Mouse (Mus musculus): ENCODE measurements around the gene Lrrc49.
A peak's percentile ranks its signal among the peaks of the same experiment; 100 is the strongest.

The Lrrc49 gene

DNA sequence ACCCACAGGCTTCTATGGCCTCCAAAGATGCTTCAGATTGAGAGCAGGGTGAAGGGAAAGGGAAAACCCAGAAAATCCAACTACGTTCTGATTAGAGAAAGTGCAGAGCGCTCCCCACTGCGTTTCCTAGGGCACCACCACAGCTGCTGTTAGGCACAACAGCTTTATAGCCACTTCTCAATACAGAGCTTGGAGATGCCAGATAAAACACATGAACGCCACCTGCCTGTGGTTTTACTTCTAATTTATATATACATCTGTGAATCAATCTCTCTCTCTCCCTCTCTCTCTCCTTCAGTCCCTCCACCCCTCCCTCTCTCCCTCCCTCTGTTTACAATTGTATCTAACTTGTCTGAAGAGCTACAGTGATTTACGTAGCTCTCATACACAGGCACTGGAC lies 95.6 kb downstream of the Lrrc49 start:
- DNase-seq, result no peak

GRCm38 (mm10) chr9:60590871-60591624 lies 96.9 kb downstream of the Lrrc49 start:
- no peak for DNase-seq

GRCm38 (mm10) chr9:60588914-60589313 lies 99.0 kb downstream of the Lrrc49 start:
- no peak for DNase-seq

GRCm38 (mm10) chr9:60586920-60587319 lies 101.0 kb downstream of the Lrrc49 start:
- DNase-seq, result no peak

DNA sequence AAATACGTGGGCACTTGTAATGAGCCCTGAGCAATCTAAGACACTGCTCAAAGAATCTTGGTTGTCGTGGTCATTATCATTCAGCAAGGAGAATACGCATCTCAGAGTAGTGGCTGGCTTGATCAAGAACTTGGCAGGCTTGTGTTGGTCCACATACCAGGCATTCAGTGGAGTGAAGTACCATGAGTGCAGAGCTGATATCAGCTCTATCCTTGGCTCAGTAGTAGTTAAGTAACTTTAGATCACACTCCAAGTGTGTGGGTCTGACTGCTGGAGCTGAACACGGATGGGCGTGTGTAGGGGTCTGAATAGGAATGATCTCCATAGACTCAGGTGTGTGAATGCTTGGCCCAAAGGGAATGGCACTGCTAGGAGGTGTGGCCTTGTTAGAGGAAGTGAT lies 102.8 kb downstream of the Lrrc49 start:
- no peak for DNase-seq

DNA sequence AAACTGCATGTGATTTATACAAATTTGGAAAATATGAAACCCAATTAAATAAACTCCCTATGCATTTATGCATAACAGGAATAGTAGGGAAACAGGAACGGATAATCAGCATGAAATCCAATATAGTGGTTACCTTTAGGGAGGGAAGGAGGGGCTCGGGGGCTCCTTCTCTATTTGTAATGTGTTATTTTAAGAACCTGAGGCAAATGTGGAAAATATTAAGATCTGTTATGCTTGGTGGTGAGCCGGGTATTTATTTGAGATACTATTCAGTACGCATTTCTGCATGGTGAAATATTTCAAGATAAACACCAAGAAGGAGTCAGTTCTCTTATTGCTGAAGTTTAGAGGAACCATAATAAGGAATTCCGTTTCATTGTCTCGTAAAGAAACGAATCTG lies 105.4 kb downstream of the Lrrc49 start:
- DNase-seq, result no peak

- DNase-seq, result no peak
Measured at GRCm38 (mm10) chr9:60573011-60573410, 114.9 kb downstream of the Lrrc49 start.

DNA sequence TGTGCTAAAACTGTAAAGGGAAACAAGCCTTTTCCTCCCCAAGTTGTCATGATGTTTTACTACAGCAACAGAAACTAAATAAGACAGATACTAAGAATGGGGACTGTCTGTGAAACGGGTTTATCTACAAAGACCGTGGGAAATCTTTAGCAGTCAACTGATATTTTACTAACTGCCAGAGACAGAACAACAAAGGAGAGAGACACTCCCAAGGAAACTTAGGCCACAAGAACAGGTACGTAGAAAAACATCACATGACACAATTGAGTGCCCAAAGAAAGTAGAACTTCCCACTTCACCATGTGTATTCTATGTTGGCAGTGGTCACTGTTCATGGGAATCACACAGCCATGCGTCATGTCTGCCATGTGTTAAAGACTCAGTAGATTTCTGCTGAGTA lies 116.2 kb downstream of the Lrrc49 start:
- DNase-seq, result no peak

- no peak for DNase-seq
Measured at GRCm38 (mm10) chr9:60571041-60571440, 116.9 kb downstream of the Lrrc49 start.

DNA sequence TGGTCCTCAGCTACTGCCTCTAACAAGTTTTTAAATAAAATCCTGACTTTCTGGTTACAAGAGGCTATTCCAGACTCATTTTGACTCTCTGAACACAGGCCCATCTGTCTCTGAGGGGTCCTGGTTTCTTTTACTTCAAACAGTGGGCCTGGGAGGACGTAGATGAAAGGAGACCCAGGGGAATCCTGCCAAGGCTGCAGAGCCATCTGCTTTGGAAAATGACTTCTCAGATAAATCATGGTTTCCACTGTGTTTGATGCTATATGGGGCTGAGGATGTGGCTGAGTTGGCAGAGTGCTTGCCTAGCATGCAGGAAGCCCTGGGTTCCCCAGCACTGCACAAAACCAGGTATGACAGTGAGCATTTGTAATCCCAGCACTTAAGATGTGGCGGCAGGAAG lies 118.6 kb downstream of the Lrrc49 start:
- no peak for DNase-seq

DNA sequence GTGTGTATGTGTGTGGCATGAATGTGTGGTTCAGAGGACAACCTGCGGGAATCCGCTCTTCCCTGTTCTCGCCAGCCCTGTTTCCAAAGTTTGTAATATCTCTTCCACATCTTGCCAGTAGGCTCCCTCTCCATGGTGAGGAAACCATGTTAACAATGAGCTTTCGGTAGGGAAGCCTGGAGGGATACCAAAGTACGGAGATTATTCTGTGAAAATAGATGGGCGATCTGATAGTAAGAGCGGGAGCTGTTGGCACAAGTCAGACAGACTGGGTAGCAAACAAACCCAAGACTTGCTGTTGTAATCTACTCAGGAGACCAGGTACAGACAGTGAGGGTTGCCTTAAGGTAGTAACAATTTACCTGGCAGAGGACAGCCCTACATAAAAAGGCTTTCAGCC lies 124.1 kb downstream of the Lrrc49 start:
- no peak for DNase-seq

- peak; percentile 36 for DNase-seq
Measured at GRCm38 (mm10) chr9:60562443-60563371, 125.3 kb downstream of the Lrrc49 start.

DNA sequence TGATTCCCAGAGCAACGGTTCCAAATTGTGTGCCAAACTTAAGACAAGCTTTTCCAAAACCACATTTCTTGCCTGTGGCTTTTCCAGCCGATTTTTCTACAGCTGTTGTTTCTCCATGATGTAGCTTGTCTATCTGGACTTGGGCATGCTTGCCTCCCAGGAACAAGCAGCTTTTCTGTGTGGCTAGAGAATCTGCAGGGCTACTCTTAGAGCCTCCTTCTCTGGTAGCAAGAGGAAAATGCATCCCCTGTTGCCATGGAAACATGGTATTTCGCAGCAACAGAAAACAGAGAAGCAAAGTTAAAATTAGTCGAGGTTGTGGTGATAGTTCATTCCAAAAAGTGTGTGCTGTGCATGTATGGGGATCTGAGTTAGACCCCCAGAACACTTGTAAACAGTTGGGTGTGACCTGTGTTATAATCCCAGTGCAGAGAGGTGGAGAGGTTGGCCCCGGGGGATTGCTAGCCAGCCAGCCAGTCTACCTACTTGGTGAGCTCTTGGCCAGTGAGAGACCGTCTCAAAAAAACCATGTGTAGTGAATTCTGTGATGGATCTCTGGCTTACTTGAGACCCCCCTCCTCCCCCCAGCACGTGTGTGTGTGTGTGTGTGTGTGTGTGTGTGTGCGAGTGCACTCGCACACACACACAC lies 126.2 kb downstream of the Lrrc49 start:
- DNase-seq, result no peak

GRCm38 (mm10) chr9:60558507-60558906 lies 129.5 kb downstream of the Lrrc49 start:
- no peak for DNase-seq

DNA sequence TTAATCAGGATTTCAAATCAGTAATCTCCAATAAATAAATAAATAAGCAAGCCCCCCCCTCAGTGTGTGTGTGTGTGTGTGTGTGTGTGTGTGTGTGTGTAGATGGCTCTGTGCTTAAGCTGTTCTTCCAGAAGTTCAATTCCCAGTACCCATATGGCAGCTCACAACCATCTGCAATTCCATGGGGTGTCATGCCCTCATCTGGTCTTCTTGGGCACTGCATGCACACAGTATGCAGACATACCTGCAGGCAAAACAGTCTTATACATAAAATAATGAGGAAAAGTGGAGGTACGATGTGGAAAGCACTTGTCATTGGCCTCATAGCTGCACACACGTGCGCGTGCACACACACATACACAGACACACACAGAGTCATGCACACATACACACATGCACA lies 136.7 kb downstream of the Lrrc49 start:
- no peak for DNase-seq

DNA sequence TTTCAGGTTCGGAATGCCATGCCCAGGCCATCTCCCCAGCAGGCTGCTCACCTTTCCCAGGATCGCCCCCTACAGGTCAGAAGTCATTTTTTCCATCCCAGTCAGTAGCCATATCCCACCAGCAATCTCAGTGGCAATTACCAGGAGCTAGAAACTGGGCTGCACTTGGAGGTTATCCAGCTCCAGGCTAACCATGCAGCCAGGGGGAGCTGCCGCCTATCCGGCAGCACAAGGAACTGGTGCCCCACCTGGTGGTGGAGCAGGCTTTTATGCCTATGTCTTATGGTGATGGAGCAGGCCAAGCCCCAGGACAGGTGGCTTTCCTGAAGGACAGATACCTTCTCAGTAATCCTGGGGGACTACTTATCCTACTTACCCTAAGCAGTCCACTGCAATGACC lies 139.8 kb downstream of the Lrrc49 start:
- peak; percentile 84 for DNase-seq

DNA sequence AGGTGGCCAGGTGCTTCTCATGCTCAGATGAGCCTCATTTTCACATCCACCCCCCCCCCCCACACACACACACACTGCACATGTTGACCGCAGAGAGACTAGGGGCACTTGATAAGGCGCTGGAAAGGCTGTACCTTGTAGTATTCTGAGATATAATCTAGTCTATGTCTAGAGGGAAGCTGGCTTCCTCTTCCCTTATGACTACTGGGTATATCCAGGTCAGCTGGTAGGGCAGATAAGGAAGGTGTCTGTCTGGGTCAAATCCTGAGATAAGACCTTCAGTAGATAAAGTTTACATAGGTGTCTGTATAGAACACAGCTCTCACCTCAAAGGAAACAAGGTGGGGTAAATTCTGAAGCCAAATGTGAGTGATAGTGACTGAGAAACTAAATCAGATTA lies 141.8 kb downstream of the Lrrc49 start:
- DNase-seq, result no peak

DNA sequence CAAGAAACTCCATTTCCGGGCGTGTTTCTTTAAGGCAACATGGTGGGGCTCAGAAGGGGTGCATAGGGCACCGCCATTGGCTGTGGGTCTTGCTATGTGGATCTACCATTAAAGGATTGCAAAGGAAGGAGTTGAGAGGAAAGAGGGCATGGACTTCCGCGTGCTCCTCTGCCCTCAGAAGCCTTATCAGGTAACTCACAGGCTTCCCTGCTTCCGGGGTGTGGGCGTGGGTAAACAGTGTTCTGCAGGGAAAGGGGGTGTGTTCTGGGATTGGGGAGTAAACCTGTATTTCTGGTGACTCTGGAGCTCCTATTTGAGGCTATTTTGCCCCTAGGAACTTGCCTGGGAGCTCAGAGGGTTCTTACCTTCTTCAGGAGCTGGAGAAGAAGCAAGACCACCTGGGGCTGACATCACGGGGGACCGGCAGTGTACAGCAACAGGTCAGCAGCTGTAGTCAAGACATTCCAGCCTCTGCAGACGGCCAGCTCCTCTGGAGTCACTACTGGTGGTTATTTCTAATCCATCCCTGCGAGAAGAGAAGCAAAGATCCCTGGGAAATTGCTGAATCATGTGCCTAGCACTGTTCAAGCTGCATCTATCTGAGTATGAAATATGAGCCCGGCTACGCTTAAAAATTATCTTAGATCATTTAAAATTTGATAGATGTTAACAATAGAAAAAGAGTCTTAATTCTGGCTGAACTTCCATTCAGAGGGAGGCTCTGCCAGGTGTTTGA lies 142.4 kb downstream of the Lrrc49 start:
- DNase-seq, result peak; percentile 66

DNA sequence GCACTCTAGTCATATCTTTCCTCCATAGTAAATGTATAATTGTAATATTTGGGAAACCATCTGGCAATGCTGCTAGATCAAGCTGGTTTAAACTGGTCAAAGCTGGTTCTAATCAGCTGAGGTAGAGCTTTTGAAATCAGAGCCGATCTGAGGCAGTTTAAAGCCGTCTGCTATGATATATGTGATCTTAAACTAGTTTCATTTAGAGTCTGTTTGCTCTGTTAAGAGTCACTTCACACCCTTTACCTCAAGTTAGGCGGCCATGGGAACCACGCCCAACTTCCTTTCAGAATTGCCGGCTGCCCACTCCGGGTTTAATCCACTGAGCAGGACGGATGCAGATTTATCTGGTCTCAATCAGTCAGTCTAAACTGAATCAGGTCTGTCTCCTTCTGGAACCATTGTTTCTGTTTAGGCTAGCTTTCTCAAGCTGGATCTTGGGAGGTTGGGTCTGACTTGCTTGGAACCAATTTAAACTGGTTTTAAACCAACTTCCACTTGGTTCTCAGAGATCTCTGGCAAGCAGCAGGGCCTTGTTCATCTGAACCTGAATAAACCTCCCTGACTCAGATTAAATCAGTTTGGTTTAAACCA lies 144.4 kb downstream of the Lrrc49 start:
- peak; percentile 44 for DNase-seq

DNA sequence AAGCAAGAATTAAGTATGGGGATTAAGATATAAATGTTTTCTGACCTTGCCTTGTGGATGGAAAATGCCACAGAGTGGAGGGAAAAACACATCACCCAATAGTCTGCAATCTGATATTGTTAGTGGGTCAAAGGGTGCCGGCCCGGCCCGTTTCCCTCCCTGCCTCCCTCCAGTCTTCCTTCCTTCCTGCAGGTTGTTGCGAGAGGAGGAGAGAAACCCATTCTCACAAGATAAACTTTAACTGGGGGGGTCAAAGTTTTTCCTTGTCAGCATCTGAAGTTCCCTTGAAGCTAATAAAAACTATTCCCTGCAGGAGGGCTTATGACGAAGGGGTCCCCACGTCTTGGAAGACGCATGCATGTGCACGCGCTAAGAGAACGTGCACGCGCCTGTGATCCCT lies 157.6 kb downstream of the Lrrc49 start:
- no peak for DNase-seq

- peak; percentile 67 for DNase-seq
Measured at GRCm38 (mm10) chr9:60529348-60530243, 158.4 kb downstream of the Lrrc49 start.
